Mouse (Mus musculus) ES-Bruce4 (cell line): Measurements from ENCODE around the gene Ube2z.

Source experiments
- CTCF ChIP-seq: IDR thresholded peaks from one replicate; pipeline ENCODE4 v1.8.1; 2011; ENCODE audit warnings: low read depth, low read length
- EP300 ChIP-seq: IDR thresholded peaks from 2 replicates; pipeline ENCODE4 v1.6.1; 2011; ENCODE audit warnings: low read depth, low read length; ENCODE audit not compliant: insufficient read depth
- POLR2A ChIP-seq: IDR thresholded peaks from one replicate; pipeline ENCODE4 v1.8.1; 2011; ENCODE audit warnings: low read length; ENCODE audit not compliant: insufficient read depth

DNA sequence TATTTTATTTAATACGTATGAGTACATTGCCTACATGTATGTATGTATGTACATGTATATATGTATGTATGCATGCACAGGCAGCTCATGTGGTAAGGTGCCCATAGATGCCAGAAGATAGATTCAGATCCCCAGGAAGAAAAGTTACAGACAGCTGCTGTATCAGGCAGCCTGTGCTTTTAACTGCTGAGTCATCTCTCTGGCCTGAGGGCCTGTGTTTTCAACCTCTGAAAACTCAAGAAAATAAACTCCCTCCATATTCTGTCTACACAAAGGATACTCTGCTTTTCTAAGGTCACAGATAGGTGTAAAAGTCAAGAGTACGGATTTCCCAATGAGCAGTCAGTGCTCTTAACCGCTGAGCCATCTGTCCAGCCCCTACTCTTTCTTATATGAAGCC lies 14.3 kb downstream of the Ube2z start:
- no peak for TF ChIP-seq CTCF
- no peak for TF ChIP-seq POLR2A
- no peak for TF ChIP-seq EP300
